7 mouse cellular contexts compared by ENCODE assay signal in the genomic region with DNA sequence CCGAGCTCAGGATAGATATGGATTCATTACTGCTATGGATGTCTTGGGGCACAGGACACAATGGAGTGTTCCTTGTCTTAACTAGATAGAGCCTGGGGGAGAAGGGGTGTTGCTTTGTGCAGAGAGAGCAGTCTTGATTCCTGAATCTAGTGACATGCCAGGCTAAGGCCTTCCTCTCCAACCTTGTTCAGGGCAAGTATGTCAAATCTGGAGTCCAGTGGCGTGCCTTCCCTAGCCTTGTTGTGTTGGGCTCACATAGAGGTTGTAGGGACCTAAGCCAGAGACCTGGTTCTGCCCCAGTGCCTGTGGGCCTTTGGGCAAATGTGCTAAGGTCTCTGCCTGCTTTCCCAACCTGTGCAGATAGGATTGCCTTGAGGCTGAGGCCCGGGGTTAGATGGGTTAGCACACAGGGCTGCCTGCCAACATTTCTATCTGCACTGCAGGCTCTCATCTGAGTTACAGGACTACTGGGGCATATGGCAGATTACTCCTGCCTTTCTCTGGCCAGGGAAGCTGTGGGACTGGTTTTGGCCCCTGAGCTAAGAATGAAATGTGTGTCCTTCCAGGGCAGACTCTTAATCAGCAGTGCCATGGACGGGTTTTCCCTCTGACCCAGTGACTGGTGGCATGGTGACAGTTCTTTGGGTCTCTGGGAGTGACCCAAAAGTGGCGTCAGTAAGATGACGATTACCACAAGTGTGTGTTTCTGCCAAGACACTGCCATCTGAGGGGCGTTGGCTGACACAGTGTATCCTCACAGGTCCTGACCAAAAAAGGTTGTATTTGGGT. TPM values are rescaled to one million over a fixed set of nuclear protein-coding genes. Genes with fewer than 3 reads are reported as not detected.
DNase-seq lines count a peak whose midpoint lies in the region; ATAC-seq lines count a peak whose summit lies in the region.
"Not testable (repeated sequence)": the region's sequence is repeated elsewhere in the genome, so short reads cannot be mapped to it uniquely, and the experiment has no call there.

No protein-coding gene starts in this region.

- H3K4me1 ChIP-seq in heart, embryonic 16.5 days (ENCODE audit: control insufficient read depth, insufficient read depth, low read length); intestine, embryonic 16.5 days (ENCODE audit: control insufficient read depth, insufficient read depth, low read length); stomach, embryonic 16.5 days (ENCODE audit: control insufficient read depth, insufficient read depth, low read length): not testable (repeated sequence)
- H3K4me1 ChIP-seq in liver, embryonic 16.5 days (ENCODE audit: control insufficient read depth, low read depth, low read length): peaks cover 35% of the 10 kb centered on the region

- 45% methylated on average over 7 of the region's 7 CpGs for WGBS in heart, embryonic 16.5 days
- WGBS in intestine, embryonic 16.5 days: 88% methylated on average over 6 of the region's 7 CpGs
- WGBS in liver, embryonic 16.5 days (ENCODE audit: insufficient replicate concordance): 70% methylated on average over 7 of the region's 7 CpGs
- 82% methylated on average over 6 of the region's 7 CpGs for WGBS in stomach, embryonic 16.5 days

- H3K27me3 ChIP-seq in heart, embryonic 16.5 days (ENCODE audit: control insufficient read depth, insufficient read depth, low read length); intestine, embryonic 16.5 days (replicated peaks; ENCODE audit: control insufficient read depth, insufficient read depth, low read length); liver, embryonic 16.5 days (ENCODE audit: control insufficient read depth, insufficient read depth, low read depth, low read length); stomach, embryonic 16.5 days (ENCODE audit: control insufficient read depth, insufficient read depth, low read length): not testable (repeated sequence)

- peak; percentile 30 for ATAC-seq in common myeloid progenitor, adult 5-6 weeks (replicated peaks; ENCODE audit: low read depth, poor library complexity, severe bottlenecking)
- ATAC-seq in heart, embryonic 16.5 days (replicated peaks; ENCODE audit: extremely low read depth, insufficient read depth, low FRiP score): peak; percentile 59
- 0 out of 2 replicates have a peak, but pooled peaks have one; percentile 3 for ATAC-seq in intestine, embryonic 16.5 days
- ATAC-seq in liver, embryonic 16.5 days (ENCODE audit: low read depth): peak; percentile 8; the same call in 1 of the 2 replicates
- ATAC-seq in stomach, embryonic 16.5 days (ENCODE audit: insufficient read depth, low FRiP score): 0 out of 2 replicates have a peak, but pooled peaks have one; percentile 20

- not testable (repeated sequence) for H3K9me3 ChIP-seq in heart, embryonic 16.5 days (replicated peaks; ENCODE audit: control insufficient read depth, low read length); intestine, embryonic 16.5 days (ENCODE audit: control insufficient read depth, low read length); liver, embryonic 16.5 days (replicated peaks; ENCODE audit: control insufficient read depth, low read length); stomach, embryonic 16.5 days (replicated peaks; ENCODE audit: control insufficient read depth, low read length)

- not testable (repeated sequence) for H3K4me2 ChIP-seq in heart, embryonic 16.5 days (ENCODE audit: low read depth, low read length); intestine, embryonic 16.5 days (ENCODE audit: low read depth, low read length); liver, embryonic 16.5 days (ENCODE audit: low read depth, low read length); stomach, embryonic 16.5 days (ENCODE audit: low read depth, low read length)

- H3K4me3 ChIP-seq in heart, embryonic 16.5 days (ENCODE audit: low read length); intestine, embryonic 16.5 days (ENCODE audit: low read length); liver, embryonic 16.5 days (ENCODE audit: low read depth, low read length); stomach, embryonic 16.5 days (replicated peaks; ENCODE audit: low read length): not testable (repeated sequence)

- peak overlapping the region; percentile 71 for H3K27ac ChIP-seq in heart, embryonic 16.5 days (ENCODE audit: low read length)
- not testable (repeated sequence) for H3K27ac ChIP-seq in intestine, embryonic 16.5 days (ENCODE audit: low read length); stomach, embryonic 16.5 days (ENCODE audit: low read length)
- H3K27ac ChIP-seq in liver, embryonic 16.5 days (ENCODE audit: low read length): peak overlapping the region; percentile 5; the same call in 1 of the 2 replicates

- not testable (repeated sequence) for H3K9ac ChIP-seq in heart, embryonic 16.5 days (ENCODE audit: low read length); intestine, embryonic 16.5 days (ENCODE audit: low read depth, low read length); liver, embryonic 16.5 days (ENCODE audit: low read depth, low read length); stomach, embryonic 16.5 days (ENCODE audit: low read length)

- H3K36me3 ChIP-seq in heart, embryonic 16.5 days (ENCODE audit: control insufficient read depth, insufficient read depth): peaks cover 30% of the 10 kb centered on the region
- peaks cover 23% of the 10 kb centered on the region for H3K36me3 ChIP-seq in intestine, embryonic 16.5 days (ENCODE audit: control insufficient read depth, insufficient read depth, low read length)
- peaks cover 24% of the 10 kb centered on the region for H3K36me3 ChIP-seq in liver, embryonic 16.5 days (ENCODE audit: control insufficient read depth, insufficient read depth)
- peaks cover 15% of the 10 kb centered on the region for H3K36me3 ChIP-seq in stomach, embryonic 16.5 days (ENCODE audit: control insufficient read depth, insufficient read depth, low read length)

- peak; percentile 52 for DNase-seq in adrenal gland, postnatal 10 days
- DNase-seq in cerebellum, adult 18-20 months: peak; percentile 38 to 54

RNA-seq across cellular contexts. Expression of a gene that starts 13.7 kb away (rescaled TPM):
- 10 to 100 TPM; 21.0 to 22.4 TPM for total RNA-seq in adrenal gland, postnatal 10 days (2021)
- total RNA-seq in common myeloid progenitor, adult 5-6 weeks (2017): 6.3 and 8.3 TPM in 2 replicates
- polyA plus RNA-seq in heart, embryonic 16.5 days (2015; fragmentation: Nextera tagmentation; extraction: Ambion mirVana): 9.1 and 10.9 TPM in 2 replicates
- 9.5 and 10.4 TPM in 2 replicates for polyA plus RNA-seq in intestine, embryonic 16.5 days (2015; fragmentation: Nextera tagmentation; extraction: Ambion mirVana)
- 19.4 and 22.5 TPM in 2 replicates for polyA plus RNA-seq in liver, embryonic 16.5 days (2015; fragmentation: Nextera tagmentation; extraction: Ambion mirVana)
- 13.3 and 14.7 TPM in 2 replicates for polyA plus RNA-seq in stomach, embryonic 16.5 days (2015; fragmentation: Nextera tagmentation; extraction: Ambion mirVana)

Comparison
In these comparisons a context has a peak if more than half of its experiments do, and no peak if none do; other contexts are left out.
1. ATAC-seq: peak in every context shown above with its lines; median percentile 59 in heart, embryonic 16.5 days; 30 in common myeloid progenitor, adult 5-6 weeks; 20 in stomach, embryonic 16.5 days; 8 in liver, embryonic 16.5 days; 3 in intestine, embryonic 16.5 days.